Mouse (Mus musculus): ENCODE data around the gene Taar7f.
"Not testable (repeated sequence)": the region's sequence is repeated elsewhere in the genome, so short reads cannot be mapped to it uniquely, and the experiment has no call there.

The Taar7f gene

DNA sequence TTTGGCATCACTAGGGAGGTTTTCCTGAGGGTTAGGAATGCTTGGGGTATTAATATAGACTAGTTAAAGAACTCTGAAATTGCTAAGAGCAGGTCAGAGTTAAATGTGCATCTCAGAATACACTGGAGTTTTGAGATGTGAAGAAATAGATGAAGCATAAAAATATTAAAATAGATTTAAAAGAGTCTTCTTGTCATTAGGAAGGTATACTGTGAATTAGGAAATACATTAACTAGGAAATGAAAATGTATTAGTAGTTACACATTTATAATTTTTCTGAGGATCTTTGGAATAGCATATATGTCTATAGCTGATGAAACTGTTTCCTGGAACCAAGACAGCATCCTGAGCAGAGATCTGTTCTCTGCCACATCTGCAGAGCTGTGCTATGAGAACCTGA lies at the start of gene Taar7f:
TSS of gene Taar7f (plus strand) at position 301 of the 400 bp plus-strand sequence.
- in situ Hi-C loops (cut with MboI; ENCODE audit: unreplicated experiment in 2 of 2) = no loop called here

DNA sequence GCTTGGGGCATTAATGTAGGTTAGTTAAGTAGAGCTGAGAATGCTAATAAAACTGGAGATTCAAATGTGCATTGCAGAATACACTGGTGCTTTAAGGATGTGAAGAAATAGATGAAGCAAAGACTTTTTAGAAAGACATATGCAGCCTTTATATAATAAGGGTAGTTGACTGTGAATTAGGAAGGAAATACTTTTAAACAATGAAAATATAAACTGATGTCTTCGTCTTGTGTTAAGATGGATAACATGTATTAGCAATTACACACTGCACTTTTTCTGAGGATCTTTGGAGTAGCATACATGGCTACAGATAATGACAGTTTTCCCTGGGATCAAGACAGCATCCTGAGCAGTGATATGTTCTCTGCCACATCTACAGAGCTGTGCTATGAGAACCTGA lies 49.7 kb upstream of the Taar7f start, which contains the start of gene Taar7b:
TSS of gene Taar7b (plus strand) at position 301 of the 400 bp plus-strand sequence.
- in situ Hi-C loops (cut with MboI; ENCODE audit: unreplicated experiment in 2 of 2) = no loop called here

DNA sequence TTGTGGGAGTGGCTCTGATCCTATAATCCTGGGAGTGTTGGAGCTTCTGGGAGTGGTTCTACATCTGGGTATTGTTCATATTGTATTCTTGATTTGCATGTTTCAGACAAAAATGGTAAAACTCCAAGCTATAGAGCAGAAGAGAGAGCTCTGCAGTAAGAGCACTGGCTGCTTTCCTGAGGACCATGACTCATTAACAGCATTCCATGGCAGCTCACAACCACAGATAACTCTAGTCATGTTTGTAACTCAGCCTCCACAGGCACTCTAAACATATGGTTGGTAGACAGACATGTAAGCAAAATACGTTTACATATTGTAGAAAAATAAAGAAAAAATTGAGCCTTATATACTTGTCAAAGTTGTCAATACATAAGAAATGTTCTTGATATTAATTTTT lies 42.9 kb upstream of the Taar7f start:
- in situ Hi-C loops (cut with MboI; ENCODE audit: unreplicated experiment in 2 of 2) = no loop called here

DNA sequence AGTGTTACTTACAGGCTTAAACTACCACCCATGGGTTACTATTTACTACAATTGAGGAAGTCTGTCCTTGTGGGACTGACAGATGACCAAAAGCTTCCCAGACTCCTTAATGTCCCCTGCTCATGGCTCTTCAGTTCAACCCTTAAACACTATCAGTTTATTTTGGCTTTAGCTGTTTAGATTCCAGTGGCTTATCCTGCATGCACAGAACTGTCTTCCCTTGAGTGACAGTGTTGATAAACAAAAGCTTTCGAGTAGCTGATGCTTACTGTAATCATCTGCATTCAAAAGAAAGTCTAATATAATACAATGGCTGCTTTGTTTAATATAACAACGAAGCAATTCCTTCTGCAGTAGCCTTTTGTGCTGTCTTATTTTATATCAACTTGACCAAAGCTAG lies 42.3 kb upstream of the Taar7f start:
- in situ Hi-C loops (cut with MboI; ENCODE audit: unreplicated experiment in 2 of 2) = no loop called here

DNA sequence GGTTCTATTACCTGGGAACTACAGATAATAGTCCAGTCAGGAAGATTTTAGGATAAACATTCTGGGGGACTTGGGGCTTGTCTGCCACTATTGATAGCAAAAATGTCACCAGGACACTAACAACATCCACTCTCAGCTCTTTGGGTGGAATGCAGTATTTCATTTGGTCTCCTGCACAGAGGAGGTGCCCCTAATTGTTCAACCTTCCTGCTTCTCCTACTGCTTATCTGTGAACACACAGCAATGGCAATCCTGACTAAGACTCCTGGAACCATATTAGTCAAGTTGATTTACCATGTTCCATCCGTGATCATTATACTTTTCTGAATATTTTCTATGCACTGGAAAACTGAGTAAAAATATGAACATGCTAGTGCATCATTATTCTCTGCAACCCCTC lies 41.2 kb upstream of the Taar7f start:
- in situ Hi-C loops (cut with MboI; ENCODE audit: unreplicated experiment in 2 of 2) = no loop called here

DNA sequence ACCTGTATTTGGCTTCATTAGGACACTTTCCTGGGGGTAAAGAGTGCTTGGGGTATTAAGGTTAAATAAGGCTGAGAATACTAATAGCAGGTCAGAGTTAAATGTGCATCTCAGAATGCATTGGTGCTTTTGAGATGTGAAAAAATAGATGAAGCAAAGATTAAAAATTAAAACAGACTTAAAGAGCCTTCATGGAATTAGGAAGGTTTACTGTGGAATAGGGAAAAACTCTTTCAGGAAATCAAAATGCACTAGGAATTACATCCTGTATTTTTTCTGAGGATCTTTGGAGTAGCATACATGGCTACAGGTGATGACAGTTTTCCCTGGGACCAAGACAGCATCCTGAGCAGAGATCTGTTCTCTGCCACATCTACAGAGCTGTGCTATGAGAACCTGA lies 22.4 kb upstream of the Taar7f start, which contains the start of gene Taar7d:
TSS of gene Taar7d (plus strand) at position 301 of the 400 bp plus-strand sequence.
- in situ Hi-C loops (cut with MboI; ENCODE audit: unreplicated experiment in 2 of 2) = no loop called here

DNA sequence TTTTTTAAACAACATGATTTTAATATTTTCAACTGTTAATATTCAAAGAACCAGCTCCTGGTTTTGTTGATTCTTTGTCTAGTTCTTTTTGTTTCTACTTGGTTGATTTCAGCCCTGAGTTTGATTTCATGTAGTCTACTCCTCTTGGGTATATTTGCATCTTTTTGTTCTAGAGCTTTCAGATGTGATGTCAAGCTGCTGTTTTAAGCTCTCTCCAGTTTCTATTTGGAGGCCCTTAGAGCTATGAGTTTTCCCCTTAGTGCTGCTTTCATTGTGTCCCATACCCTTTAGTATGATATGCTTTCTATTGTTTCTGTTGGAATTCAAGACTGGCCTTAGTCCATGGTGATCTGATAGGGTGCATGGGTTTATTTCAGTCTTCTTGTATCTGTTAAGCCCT lies 18.0 kb upstream of the Taar7f start:
- in situ Hi-C loops (cut with MboI; ENCODE audit: unreplicated experiment in 2 of 2) = no loop called here

DNA sequence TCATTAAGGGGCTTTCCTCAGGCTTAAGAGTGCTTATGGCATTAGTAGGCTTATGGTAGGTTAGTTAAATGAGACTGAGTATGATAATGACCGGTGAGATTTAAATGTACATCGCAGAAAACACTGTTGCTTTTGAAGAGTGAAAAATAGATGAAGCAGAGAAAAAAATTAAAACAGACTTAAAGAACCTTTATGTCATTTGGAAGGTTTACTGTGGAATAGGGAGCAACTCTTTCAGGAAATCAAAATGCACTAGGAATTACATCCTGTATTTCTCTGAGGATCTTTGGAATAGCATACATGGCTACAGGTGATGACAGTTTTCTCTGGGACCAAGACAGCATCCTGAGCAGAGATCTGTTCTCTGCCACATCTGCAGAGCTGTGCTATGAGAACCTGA lies 12.0 kb upstream of the Taar7f start, which contains the start of gene Taar7e:
TSS of gene Taar7e (plus strand) at position 301 of the 400 bp plus-strand sequence.
- in situ Hi-C loops (cut with MboI; ENCODE audit: unreplicated experiment in 2 of 2) = no loop called here

DNA sequence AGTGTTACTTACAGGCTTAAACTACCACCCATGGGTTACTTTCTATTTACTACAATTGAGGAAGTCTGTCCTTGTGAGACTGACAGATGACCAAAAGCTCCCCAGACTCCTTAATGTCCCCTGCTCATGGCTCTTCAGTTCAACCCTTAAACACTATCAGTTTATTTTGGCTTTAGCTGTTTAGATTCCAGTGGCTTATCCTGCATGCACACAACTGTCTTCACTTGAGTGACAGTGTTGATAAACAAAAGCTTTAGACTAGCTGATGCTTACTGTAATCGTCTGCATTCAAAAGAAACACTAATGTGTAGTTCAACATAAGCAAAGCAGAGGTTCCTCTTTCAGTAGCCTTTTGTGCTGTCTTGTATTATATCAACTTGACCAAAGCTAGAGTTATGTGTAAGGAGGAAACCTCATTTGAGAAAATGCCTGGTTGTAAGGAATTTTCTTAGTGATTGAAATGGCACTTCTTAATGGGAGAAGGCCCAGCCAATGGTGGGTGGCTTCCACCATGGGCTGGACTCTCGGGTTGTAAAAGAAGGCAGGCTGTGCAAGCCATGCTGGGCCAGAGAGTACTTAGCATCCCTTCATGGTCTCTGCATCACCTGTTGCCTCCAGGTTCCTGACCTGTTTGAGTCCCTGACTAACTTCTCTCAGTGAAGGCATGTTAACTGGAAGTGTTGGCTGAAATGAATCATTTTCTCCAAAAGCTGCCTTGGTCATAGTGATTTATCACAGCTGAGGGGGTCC lies 9.0 kb upstream of the Taar7f start:
- in situ Hi-C loops (cut with MboI; ENCODE audit: unreplicated experiment in 2 of 2) = no loop called here

DNA sequence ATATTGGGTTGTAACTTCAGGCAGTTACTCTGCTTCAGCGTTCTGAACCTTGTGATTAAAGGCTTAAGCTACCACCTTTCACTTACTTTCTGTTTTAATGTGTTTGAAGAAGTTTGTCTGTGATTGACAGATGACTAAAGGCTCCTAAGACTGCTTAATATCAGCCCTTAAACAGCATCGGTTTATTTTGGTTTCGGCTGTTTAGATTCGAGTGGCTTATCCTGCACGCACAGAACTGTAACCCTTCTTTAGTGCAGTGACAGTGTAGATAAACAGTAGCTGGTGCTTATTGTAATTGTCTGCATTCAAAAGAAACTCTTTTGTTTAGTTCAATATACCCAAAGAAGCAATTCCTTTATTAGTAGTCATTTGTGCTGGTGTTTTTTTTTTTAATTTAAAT lies 2.7 kb downstream of the Taar7f start:
- in situ Hi-C loops (cut with MboI; ENCODE audit: unreplicated experiment in 2 of 2) = no loop called here

DNA sequence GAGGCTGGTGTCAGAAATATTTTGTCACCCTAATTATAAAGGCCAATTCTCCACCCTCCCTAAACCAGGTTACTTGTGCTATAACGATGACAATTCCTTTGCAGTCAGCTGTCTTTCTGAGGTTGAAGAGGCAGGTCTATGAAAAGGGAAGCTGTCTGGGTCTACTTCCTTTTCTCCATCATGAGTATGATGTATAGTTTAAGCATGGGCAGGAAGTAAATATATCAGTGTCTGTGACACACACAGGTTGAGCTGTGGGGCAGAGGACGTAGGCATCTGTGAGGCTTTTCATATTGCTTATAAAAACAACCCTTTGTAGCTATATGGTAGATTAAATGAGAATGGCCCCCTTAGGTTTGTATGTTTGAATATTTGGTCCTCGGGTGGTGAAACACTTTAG lies 9.7 kb downstream of the Taar7f start:
- in situ Hi-C loops (cut with MboI; ENCODE audit: unreplicated experiment in 2 of 2) = no loop called here

DNA sequence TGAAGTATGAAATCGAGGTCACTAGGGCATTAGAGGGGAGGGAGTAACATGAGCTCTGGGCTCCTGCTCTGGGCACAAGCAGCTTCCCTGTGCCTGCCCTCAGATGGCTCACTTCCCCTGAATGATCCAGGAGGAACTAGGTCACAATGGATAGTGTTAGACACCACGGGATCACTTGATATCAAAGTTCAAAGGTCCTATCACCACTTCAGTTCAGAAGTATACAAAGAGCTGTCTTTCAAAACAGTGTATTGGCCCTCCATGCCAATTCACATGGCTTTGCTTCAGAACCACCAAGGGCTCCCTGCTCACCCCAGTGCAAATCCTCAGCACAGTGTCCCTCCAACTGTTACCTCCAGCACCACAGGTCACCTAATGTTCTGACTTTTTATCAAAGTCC lies 25.4 kb downstream of the Taar7f start:
- in situ Hi-C loops (cut with MboI; ENCODE audit: unreplicated experiment in 2 of 2) = loop anchor here in 1 of 2 experiments (5.0 kb wide), 1 partner anchor 92 kb away; no protein-coding TSS in a partner anchor

DNA sequence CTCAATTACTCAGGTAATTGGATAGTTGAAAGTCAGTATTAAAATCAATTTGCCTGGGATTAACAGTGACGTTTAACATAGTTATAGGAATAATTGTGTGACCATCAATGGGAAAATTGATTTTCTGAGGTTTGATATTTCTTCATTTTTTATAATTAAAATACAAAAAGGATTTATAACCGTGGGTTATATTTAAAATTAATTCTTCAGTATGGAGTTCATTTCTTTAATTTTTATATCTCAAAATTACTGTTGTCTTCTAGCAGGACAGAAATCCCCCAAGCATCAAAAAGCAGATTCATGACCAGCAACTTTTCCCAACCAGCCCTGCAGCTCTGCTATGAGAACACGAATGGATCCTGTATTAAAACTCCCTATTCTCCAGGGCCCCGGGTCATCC lies 26.9 kb downstream of the Taar7f start, which contains the start of gene Taar8a:
TSS of gene Taar8a (plus strand) at position 301 of the 400 bp plus-strand sequence.
- in situ Hi-C loops (cut with MboI; ENCODE audit: unreplicated experiment in 2 of 2) = loop anchor here in 1 of 2 experiments (5.0 kb wide), 1 partner anchor 94 kb away; no protein-coding TSS in a partner anchor

DNA sequence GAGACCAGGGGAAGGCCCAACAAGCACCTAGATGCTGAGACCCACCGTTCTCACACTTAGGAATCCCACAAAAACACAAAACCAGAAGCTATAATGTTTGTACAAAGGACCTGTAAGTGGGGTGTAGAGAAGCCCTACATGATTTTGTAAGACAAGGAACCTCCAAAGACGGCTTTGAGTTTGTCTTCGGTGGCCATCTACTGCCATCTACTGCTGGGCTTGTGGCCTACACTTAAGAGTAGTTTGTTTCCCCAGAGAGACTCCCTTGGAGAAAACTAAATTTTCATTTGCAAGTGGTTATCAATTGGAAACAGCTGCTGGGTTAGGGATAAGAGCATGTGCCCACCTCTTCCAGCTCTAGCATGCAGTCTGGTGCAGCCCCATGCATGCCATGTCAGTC lies 30.9 kb downstream of the Taar7f start:
- in situ Hi-C loops (cut with MboI; ENCODE audit: unreplicated experiment in 2 of 2) = loop anchor here in 1 of 2 experiments (5.0 kb wide), 1 partner anchor 263 kb away; no protein-coding TSS in a partner anchor

DNA sequence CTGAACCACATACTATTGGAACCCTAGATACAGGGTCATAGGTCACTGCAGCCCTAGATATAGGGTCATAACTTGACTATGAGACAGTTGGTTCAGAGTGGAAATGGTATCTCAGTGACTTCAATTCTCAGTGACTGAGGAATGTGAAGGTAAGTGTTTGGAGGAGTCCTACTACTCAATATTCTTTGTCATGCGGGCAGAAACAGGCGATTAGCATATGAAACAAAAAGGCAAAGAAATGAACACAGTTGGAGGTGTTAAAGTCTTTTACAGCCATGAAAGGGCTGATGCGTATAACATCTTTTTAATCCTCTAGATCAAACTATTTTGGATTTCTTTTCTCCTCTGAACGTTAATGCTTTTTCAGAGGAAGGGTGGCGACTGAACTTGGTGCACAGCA lies 36.6 kb downstream of the Taar7f start:
- in situ Hi-C loops (cut with MboI; ENCODE audit: unreplicated experiment in 2 of 2) = no loop called here

DNA sequence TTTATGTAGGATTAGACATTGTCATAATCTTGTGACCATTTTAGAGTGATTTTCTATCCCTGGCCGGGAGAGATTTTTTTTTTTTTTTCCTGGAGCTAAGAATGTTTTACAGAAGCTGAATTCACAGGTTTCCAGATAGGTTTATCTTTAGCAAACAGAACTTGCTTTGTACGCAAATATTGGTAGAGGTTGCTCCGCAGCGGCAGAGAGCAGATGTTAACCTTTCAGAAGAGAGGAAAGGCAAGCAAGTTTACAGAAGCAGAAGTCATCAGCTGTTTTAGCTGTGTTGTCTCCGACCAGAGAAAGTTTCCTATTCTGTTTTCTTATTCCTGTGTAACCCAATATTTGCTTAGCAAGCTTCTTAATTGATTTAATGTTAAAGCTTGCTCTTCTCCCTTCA lies 37.2 kb downstream of the Taar7f start:
- in situ Hi-C loops (cut with MboI; ENCODE audit: unreplicated experiment in 2 of 2) = no loop called here

DNA sequence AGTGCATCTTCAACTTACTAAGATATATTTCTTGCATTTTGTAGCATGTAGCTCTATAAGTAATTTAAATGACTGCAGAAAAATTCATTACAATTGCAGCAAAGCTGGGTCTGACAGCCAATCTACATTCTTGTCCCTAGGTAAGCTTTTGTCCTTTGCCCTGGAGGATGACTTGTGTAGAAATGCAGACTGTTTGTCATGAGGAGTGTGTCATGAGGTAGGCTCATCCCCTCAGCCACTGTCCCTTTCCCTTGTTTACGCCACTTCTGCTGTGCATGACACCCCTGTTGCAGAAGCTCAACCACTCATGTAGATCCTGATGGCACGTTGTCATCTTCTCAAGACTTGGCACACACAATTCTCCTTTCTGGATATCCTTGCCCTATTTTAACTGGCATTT lies 37.9 kb downstream of the Taar7f start:
- in situ Hi-C loops (cut with MboI; ENCODE audit: unreplicated experiment in 2 of 2) = no loop called here

DNA sequence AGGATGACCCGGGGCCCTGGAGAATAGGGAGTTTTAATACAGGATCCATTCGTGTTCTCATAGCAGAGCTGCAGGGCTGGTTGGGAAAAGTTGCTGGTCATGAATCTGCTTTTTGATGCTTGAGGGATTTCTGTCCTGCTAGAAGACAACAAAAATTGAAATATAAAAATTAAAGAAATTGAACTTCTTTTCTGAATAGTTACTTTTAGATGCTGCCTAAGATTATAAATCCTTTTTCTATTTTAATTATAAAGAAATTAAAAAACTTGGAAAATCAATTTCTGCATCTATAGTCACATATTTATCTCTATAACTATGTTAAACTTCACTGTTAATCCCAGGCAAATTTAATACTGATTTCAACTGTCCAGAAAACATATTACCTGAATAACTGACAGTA lies 42.9 kb downstream of the Taar7f start, which contains the start of gene Taar8b:
TSS of gene Taar8b (minus strand) at position 101 of the 400 bp plus-strand sequence.
- in situ Hi-C loops (cut with MboI; ENCODE audit: unreplicated experiment in 2 of 2) = no loop called here

DNA sequence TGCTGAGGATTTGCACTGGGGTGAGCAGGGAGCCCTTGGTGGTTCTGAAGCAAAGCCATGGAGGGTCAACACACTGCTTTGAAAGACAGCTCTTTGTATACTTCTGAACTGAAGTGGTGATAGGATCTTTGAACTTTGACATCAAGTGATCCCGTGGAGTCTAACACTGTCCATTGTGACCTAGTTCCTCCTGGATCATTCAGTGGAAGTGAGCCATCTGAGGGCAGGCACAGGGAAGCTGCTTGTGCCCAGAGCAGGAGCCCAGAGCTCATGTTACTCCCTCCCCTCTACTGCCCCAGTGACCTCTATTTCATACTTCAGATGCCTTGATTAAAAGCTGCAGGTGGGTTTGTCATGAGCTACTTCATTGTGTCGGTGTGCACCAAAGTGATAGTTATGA lies 47.7 kb downstream of the Taar7f start:
- in situ Hi-C loops (cut with MboI; ENCODE audit: unreplicated experiment in 2 of 2) = not testable (repeated sequence)

Data from v-Abl transformed pro-B cells (cell line).